Mouse (Mus musculus) forebrain, postnatal 0 days (tissue): ENCODE measurements around the gene Atat1. TPM values are rescaled to one million over a fixed set of nuclear protein-coding genes. Genes with fewer than 3 reads are reported as not detected.
A peak's percentile ranks its signal among the peaks of the same experiment; 100 is the strongest.

Experiments used
- ATAC-seq: fragments of 200-750 bp; cut with Nextera tagmentation; 2 replicates; pipeline ENCODE4 v1.8.0; 2017; ENCODE audit warnings: mild to moderate bottlenecking, moderate library complexity
- DNase-seq: peaks from one replicate; pipeline ENCODE4 v3.0.0-alpha.2; 2015
- H3K27ac ChIP-seq: fragments of 300-500 bp; sonication (generic); 2 replicates; pipeline ENCODE4 v1.5.1; 2014; ENCODE audit warnings: low read depth, mild to moderate bottlenecking, antibody characterized with exemption, low read length, moderate library complexity, mixed read lengths
- H3K27me3 ChIP-seq: fragments of 300-500 bp; sonication (generic); 2 replicates; pipeline ENCODE4 v1.6.1; 2014; ENCODE audit warnings: mild to moderate bottlenecking, low read length, mixed read lengths; ENCODE audit not compliant: insufficient read depth
- H3K36me3 ChIP-seq: fragments of 300-500 bp; sonication (generic); 2 replicates; pipeline ENCODE4 v1.6.1; 2014; ENCODE audit warnings: mild to moderate bottlenecking, moderate library complexity; ENCODE audit not compliant: insufficient read depth
- H3K4me1 ChIP-seq: fragments of 300-500 bp; sonication (generic); 2 replicates; pipeline ENCODE4 v1.6.1; 2014; ENCODE audit warnings: antibody characterized with exemption; ENCODE audit not compliant: insufficient read depth
- H3K4me2 ChIP-seq: fragments of 300-500 bp; sonication (generic); 2 replicates; pipeline ENCODE4 v1.6.1; 2014; ENCODE audit warnings: low read depth, mild to moderate bottlenecking, moderate library complexity
- H3K4me3 ChIP-seq: fragments of 300-500 bp; sonication (generic); 2 replicates; pipeline ENCODE4 v1.5.1; 2014; ENCODE audit warnings: low read depth, low read length, mixed read lengths
- H3K9ac ChIP-seq: fragments of 300-500 bp; sonication (generic); 2 replicates; pipeline ENCODE4 v1.6.1; 2014; ENCODE audit warnings: mild to moderate bottlenecking
- H3K9me3 ChIP-seq: fragments of 300-500 bp; sonication (generic); 2 replicates; pipeline ENCODE4 v1.6.1; 2016; ENCODE audit warnings: low read length
- CTCF ChIP-seq: sonication (generic); IDR thresholded peaks from 2 replicates; pipeline ENCODE4 v1.5.1; 2016; ENCODE audit warnings: antibody characterized with exemption, control low read depth, low read depth
- WGBS: fragments of 180-500 bp; shearing (Covaris S2); extraction: QIAGEN DNeasy Blood & Tissue Kit; methylation state at CpG from one replicate; pipeline ENCODE4 v1.1.7; 2014; 5-methylcytosine and 5-hydroxymethylcytosine counted together
- polyA plus RNA-seq: library from polyadenylated mRNA; unstranded; fragments of >200 nt; fragmentation: Nextera tagmentation; extraction: Ambion mirVana; gene quantifications from 2 replicates; pipeline ENCODE4 v1.2.1, GENCODE M21; 2015
- total RNA-seq: library from RNA; depleted of rRNA; stranded (reverse); fragments of >200 nt; gene quantifications from 2 replicates; pipeline ENCODE4 v1.2.3, GENCODE M21; 2014

The Atat1 gene
- total and polyA plus RNA-seq, 2 experiments from 2014 or later, result 218 to 379 TPM

- Histone ChIP-seq H3K27ac (peak overlapping the region; percentile 100), H3K9ac (peak overlapping the region; percentile 99), H3K4me1 (peaks cover 18% of the 10 kb centered on the region), H3K9me3 (no peaks in the 10 kb centered on the region), H3K4me3 (peak overlapping the region; percentile 72), H3K27me3 (no peaks in the 10 kb centered on the region), H3K4me2 (peak overlapping the region; percentile 79), H3K36me3 (peaks cover 8% of the 10 kb centered on the region; the same call in 1 of the 2 replicates)
- TF ChIP-seq CTCF, result no peak
- DNase-seq (peak; percentile 89), ATAC-seq (peak; percentile 43)
- WGBS, result under 1% methylated on average over 13 of the region's 13 CpGs
Observed at GRCm38 (mm10) chr17:35917463-35918251, 7.8 kb upstream of the Atat1 start.

- TF ChIP-seq CTCF, result no peak
- H3K9me3 ChIP-seq, result no peaks in the 10 kb centered on the region
- no peaks in the 10 kb centered on the region for H3K27me3 ChIP-seq
- H3K4me2 ChIP-seq, result peak overlapping the region; percentile 79
- DNase-seq, result no peak
- WGBS, result 0% methylated on average over 8 of the region's 8 CpGs
- peak overlapping the region; percentile 72 for H3K4me3 ChIP-seq
- peak overlapping the region; percentile 99 for H3K9ac ChIP-seq
- peak overlapping the region; percentile 100 for H3K27ac ChIP-seq
- ATAC-seq, result no peak
- H3K4me1 ChIP-seq, result peaks cover 15% of the 10 kb centered on the region
- peaks cover 8% of the 10 kb centered on the region; the same call in 1 of the 2 replicates for H3K36me3 ChIP-seq
Observed at GRCm38 (mm10) chr17:35917143-35917462, 7.2 kb upstream of the Atat1 start.

- H3K9ac ChIP-seq, result peak within 1 kb of the TSS; percentile 99
- peak; percentile 90 for ATAC-seq
Observed at GRCm38 (mm10) chr17:35916297-35917142, 6.6 kb upstream of the Atat1 start, which contains the start of the genes Mrps18b and Ppp1r10. Mrps18b (minus strand) TSS chr17:35916389. Ppp1r10 (plus strand) TSS chr17:35916434.

GRCm38 (mm10) chr17:35915538-35916296, 5.8 kb upstream of the Atat1 start:
- peak overlapping the region; percentile 79 for H3K4me2 ChIP-seq
- no peak for ATAC-seq
- H3K4me1 ChIP-seq, result peaks cover 12% of the 10 kb centered on the region
- DNase-seq, result no peak
- H3K27ac ChIP-seq, result peak overlapping the region; percentile 100
- peak overlapping the region; percentile 72 for H3K4me3 ChIP-seq
- peak overlapping the region; percentile 65 for H3K9ac ChIP-seq
- 6% methylated on average over 28 of the region's 28 CpGs for WGBS
- H3K27me3 ChIP-seq, result no peaks in the 10 kb centered on the region
- TF ChIP-seq CTCF, result no peak
- no peaks in the 10 kb centered on the region for H3K9me3 ChIP-seq
- H3K36me3 ChIP-seq, result peaks cover 8% of the 10 kb centered on the region; the same call in 1 of the 2 replicates

More at GRCm38 (mm10) chr17:35916297-35917142, 6.6 kb upstream of the Atat1 start, which contains the start of the genes Mrps18b and Ppp1r10:
- peak; percentile 100 for DNase-seq
- Histone ChIP-seq H3K4me2 (peak within 1 kb of the TSS; percentile 79), H3K27ac (peak within 1 kb of the TSS; percentile 100), H3K27me3 (no peaks in the 10 kb centered on the region), H3K4me1 (peaks cover 15% of the 10 kb centered on the region), H3K36me3 (peaks cover 8% of the 10 kb centered on the region; the same call in 1 of the 2 replicates), H3K4me3 (peak within 1 kb of the TSS; percentile 72), H3K9me3 (no peaks in the 10 kb centered on the region)
- WGBS, result under 1% methylated on average over 83 of the region's 83 CpGs
- peak; percentile 82 for TF ChIP-seq CTCF

GRCm38 (mm10) chr17:35914975-35915374, 5.1 kb upstream of the Atat1 start:
- no peak overlapping the region for H3K4me3 ChIP-seq
- H3K9me3 ChIP-seq, result no peaks in the 10 kb centered on the region
- H3K4me1 ChIP-seq, result peaks cover 7% of the 10 kb centered on the region
- no peak overlapping the region for H3K27ac ChIP-seq
- H3K9ac ChIP-seq, result no peak overlapping the region
- peaks cover 8% of the 10 kb centered on the region; the same call in 1 of the 2 replicates for H3K36me3 ChIP-seq
- WGBS, result 82% methylated on average over 6 of the region's 6 CpGs
- no peak for ATAC-seq
- H3K4me2 ChIP-seq, result peak overlapping the region; percentile 79; the same call in 1 of the 2 replicates
- no peaks in the 10 kb centered on the region for H3K27me3 ChIP-seq
- no peak for TF ChIP-seq CTCF
- no peak for DNase-seq

- DNase-seq (peak; percentile 57), ATAC-seq (peak; percentile 36)
- Histone ChIP-seq H3K4me2 (peak overlapping the region; percentile 91), H3K27me3 (no peaks in the 10 kb centered on the region), H3K9ac (peak overlapping the region; percentile 79), H3K9me3 (no peaks in the 10 kb centered on the region), H3K36me3 (peaks cover 32% of the 10 kb centered on the region), H3K4me3 (peak overlapping the region; percentile 71), H3K27ac (peak overlapping the region; percentile 90), H3K4me1 (peaks cover 11% of the 10 kb centered on the region)
- WGBS, result 16% methylated on average over 20 of the region's 20 CpGs
- no peak for TF ChIP-seq CTCF
Observed at GRCm38 (mm10) chr17:35909186-35909918, 523 bp downstream of the Atat1 start.
